Mouse (Mus musculus): Measurements from ENCODE around the gene Gcnt2. TPM values are rescaled to one million over a fixed set of nuclear protein-coding genes. Genes with fewer than 3 reads are reported as not detected.

The Gcnt2 gene
- polyA plus RNA-seq, 1 experiment from 2014 or later = 2.3 TPM

- DNase-seq (ENCODE audit: low spot score) (no peak), ATAC-seq (ENCODE audit: insufficient number of reproducible peaks, low FRiP score, low TSS enrichment, low read depth) (no peak)
- H3K9ac ChIP-seq (ENCODE audit: low read length) = no peak overlapping the region
- peaks cover 3% of the 10 kb centered on the region; the same call in 1 of the 2 replicates for H3K27me3 ChIP-seq (ENCODE audit: control insufficient read depth, insufficient read depth, low read length)
- WGBS = 72% methylated on average over 4 of the region's 4 CpGs
- no peaks in the 10 kb centered on the region for H3K36me3 ChIP-seq (ENCODE audit: control insufficient read depth, insufficient read depth, low read length)
- H3K4me2 ChIP-seq (ENCODE audit: low read depth, severe bottlenecking) = no peak overlapping the region
- H3K9me3 ChIP-seq (ENCODE audit: control insufficient read depth, low read length) = no peaks in the 10 kb centered on the region
- no peak overlapping the region for H3K4me3 ChIP-seq (ENCODE audit: low read depth, low read length)
- H3K27ac ChIP-seq (replicated peaks; ENCODE audit: low read depth, low read length) = no peak overlapping the region
- peaks cover 8% of the 10 kb centered on the region; the same call in 1 of the 2 replicates for H3K4me1 ChIP-seq (ENCODE audit: control insufficient read depth, insufficient read depth, low read length)
Observed at GRCm38 (mm10) chr13:40914053-40914585, 54.6 kb downstream of the Gcnt2 start.

GRCm38 (mm10) chr13:40916321-40917160 lies 57.0 kb downstream of the Gcnt2 start:
- peak overlapping the region; percentile 89 for H3K4me2 ChIP-seq (ENCODE audit: low read depth, severe bottlenecking)
- no peaks in the 10 kb centered on the region for H3K36me3 ChIP-seq (ENCODE audit: control insufficient read depth, insufficient read depth, low read length)
- H3K27ac ChIP-seq (replicated peaks; ENCODE audit: low read depth, low read length) = no peak overlapping the region
- peaks cover 3% of the 10 kb centered on the region; the same call in 1 of the 2 replicates for H3K27me3 ChIP-seq (ENCODE audit: control insufficient read depth, insufficient read depth, low read length)
- H3K4me3 ChIP-seq (ENCODE audit: low read depth, low read length) = peak overlapping the region; percentile 39
- peaks cover 8% of the 10 kb centered on the region; the same call in 1 of the 2 replicates for H3K4me1 ChIP-seq (ENCODE audit: control insufficient read depth, insufficient read depth, low read length)
- no peak overlapping the region for H3K9ac ChIP-seq (ENCODE audit: low read length)
- ATAC-seq (ENCODE audit: insufficient number of reproducible peaks, low FRiP score, low TSS enrichment, low read depth) = no peak
- DNase-seq (ENCODE audit: low spot score) = peak; percentile 47
- WGBS = 4% methylated on average over 21 of the region's 21 CpGs
- H3K9me3 ChIP-seq (ENCODE audit: control insufficient read depth, low read length) = no peaks in the 10 kb centered on the region

GRCm38 (mm10) chr13:40917161-40918091 lies 57.9 kb downstream of the Gcnt2 start:
- H3K36me3 ChIP-seq (ENCODE audit: control insufficient read depth, insufficient read depth, low read length) = no peaks in the 10 kb centered on the region
- H3K4me1 ChIP-seq (ENCODE audit: control insufficient read depth, insufficient read depth, low read length) = peaks cover 8% of the 10 kb centered on the region; the same call in 1 of the 2 replicates
- H3K27me3 ChIP-seq (ENCODE audit: control insufficient read depth, insufficient read depth, low read length) = peaks cover 3% of the 10 kb centered on the region; the same call in 1 of the 2 replicates
- ATAC-seq (ENCODE audit: insufficient number of reproducible peaks, low FRiP score, low TSS enrichment, low read depth) = no peak; the same call in 1 of the 2 replicates
- peak overlapping the region; percentile 39 for H3K4me3 ChIP-seq (ENCODE audit: low read depth, low read length)
- no peaks in the 10 kb centered on the region for H3K9me3 ChIP-seq (ENCODE audit: control insufficient read depth, low read length)
- DNase-seq (ENCODE audit: low spot score) = peak; percentile 71
- peak overlapping the region; percentile 45 for H3K9ac ChIP-seq (ENCODE audit: low read length)
- H3K4me2 ChIP-seq (ENCODE audit: low read depth, severe bottlenecking) = peak overlapping the region; percentile 89
- under 1% methylated on average over 38 of the region's 38 CpGs for WGBS
- no peak overlapping the region for H3K27ac ChIP-seq (replicated peaks; ENCODE audit: low read depth, low read length)

- Histone ChIP-seq H3K27me3 (ENCODE audit: control insufficient read depth, insufficient read depth, low read length) (peaks cover 3% of the 10 kb centered on the region; the same call in 1 of the 2 replicates), H3K36me3 (ENCODE audit: control insufficient read depth, insufficient read depth, low read length) (no peaks in the 10 kb centered on the region), H3K9me3 (ENCODE audit: control insufficient read depth, low read length) (no peaks in the 10 kb centered on the region), H3K4me3 (ENCODE audit: low read depth, low read length) (no peak overlapping the region), H3K27ac (replicated peaks; ENCODE audit: low read depth, low read length) (no peak overlapping the region), H3K4me1 (ENCODE audit: control insufficient read depth, insufficient read depth, low read length) (peaks cover 6% of the 10 kb centered on the region; the same call in 1 of the 2 replicates), H3K9ac (ENCODE audit: low read length) (no peak overlapping the region), H3K4me2 (ENCODE audit: low read depth, severe bottlenecking) (no peak overlapping the region)
- ATAC-seq (ENCODE audit: insufficient number of reproducible peaks, low FRiP score, low TSS enrichment, low read depth) (no peak), DNase-seq (ENCODE audit: low spot score) (no peak)
- 86% methylated on average over 8 of the region's 8 CpGs for WGBS
Observed at GRCm38 (mm10) chr13:40921326-40922059, 61.9 kb downstream of the Gcnt2 start.

GRCm38 (mm10) chr13:40922311-40922877 lies 62.8 kb downstream of the Gcnt2 start:
- Histone ChIP-seq H3K4me1 (ENCODE audit: control insufficient read depth, insufficient read depth, low read length) (0 out of 2 replicates have a peak, but pooled peaks cover 2% of the 10 kb centered on the region), H3K36me3 (ENCODE audit: control insufficient read depth, insufficient read depth, low read length) (no peaks in the 10 kb centered on the region), H3K4me3 (ENCODE audit: low read depth, low read length) (no peak overlapping the region), H3K4me2 (ENCODE audit: low read depth, severe bottlenecking) (no peak overlapping the region), H3K27me3 (ENCODE audit: control insufficient read depth, insufficient read depth, low read length) (peaks cover 3% of the 10 kb centered on the region; the same call in 1 of the 2 replicates), H3K27ac (replicated peaks; ENCODE audit: low read depth, low read length) (no peak overlapping the region), H3K9me3 (ENCODE audit: control insufficient read depth, low read length) (no peaks in the 10 kb centered on the region), H3K9ac (ENCODE audit: low read length) (no peak overlapping the region)
- no peak for ATAC-seq (ENCODE audit: insufficient number of reproducible peaks, low FRiP score, low TSS enrichment, low read depth)
- no peak for DNase-seq (ENCODE audit: low spot score)
- WGBS = 85% methylated on average over 11 of the region's 11 CpGs

- H3K4me2 ChIP-seq (ENCODE audit: low read depth, severe bottlenecking) = no peak overlapping the region
- H3K27ac ChIP-seq (replicated peaks; ENCODE audit: low read depth, low read length) = no peak overlapping the region
- no peak overlapping the region for H3K9ac ChIP-seq (ENCODE audit: low read length)
- no peaks in the 10 kb centered on the region for H3K27me3 ChIP-seq (ENCODE audit: control insufficient read depth, insufficient read depth, low read length)
- H3K9me3 ChIP-seq (ENCODE audit: control insufficient read depth, low read length) = no peaks in the 10 kb centered on the region
- ATAC-seq (ENCODE audit: insufficient number of reproducible peaks, low FRiP score, low TSS enrichment, low read depth) (no peak), DNase-seq (ENCODE audit: low spot score) (no peak)
- H3K4me1 ChIP-seq (ENCODE audit: control insufficient read depth, insufficient read depth, low read length) = no peaks in the 10 kb centered on the region
- no peak overlapping the region for H3K4me3 ChIP-seq (ENCODE audit: low read depth, low read length)
- 35% methylated on average over 4 of the region's 4 CpGs for WGBS
- no peaks in the 10 kb centered on the region for H3K36me3 ChIP-seq (ENCODE audit: control insufficient read depth, insufficient read depth, low read length)
Observed at GRCm38 (mm10) chr13:40923756-40924315, 64.3 kb downstream of the Gcnt2 start.

- H3K9ac ChIP-seq (ENCODE audit: low read length) = no peak overlapping the region
- no peak overlapping the region for H3K4me3 ChIP-seq (ENCODE audit: low read depth, low read length)
- no peaks in the 10 kb centered on the region for H3K4me1 ChIP-seq (ENCODE audit: control insufficient read depth, insufficient read depth, low read length)
- no peaks in the 10 kb centered on the region for H3K36me3 ChIP-seq (ENCODE audit: control insufficient read depth, insufficient read depth, low read length)
- no peak overlapping the region for H3K4me2 ChIP-seq (ENCODE audit: low read depth, severe bottlenecking)
- no peak for DNase-seq (ENCODE audit: low spot score)
- WGBS = 79% methylated on average over 9 of the region's 9 CpGs
- no peak for ATAC-seq (ENCODE audit: insufficient number of reproducible peaks, low FRiP score, low TSS enrichment, low read depth)
- H3K9me3 ChIP-seq (ENCODE audit: control insufficient read depth, low read length) = no peaks in the 10 kb centered on the region
- no peak overlapping the region for H3K27ac ChIP-seq (replicated peaks; ENCODE audit: low read depth, low read length)
- no peaks in the 10 kb centered on the region for H3K27me3 ChIP-seq (ENCODE audit: control insufficient read depth, insufficient read depth, low read length)
Observed at GRCm38 (mm10) chr13:40928192-40928898, 68.8 kb downstream of the Gcnt2 start.

All from limb, embryonic 11.5 days (tissue).